Mouse (Mus musculus) left cerebral cortex, postnatal 10 days (tissue): Measurements from ENCODE around the gene Eipr1. TPM values are rescaled to one million over a fixed set of nuclear protein-coding genes. Genes with fewer than 3 reads are reported as not detected.

Experiments used
- DNase-seq, 2 experiments: peaks; one replicate each; pipeline ENCODE4 v3.0.0; 2021 to 2022; ENCODE audit warnings: low spot score in 2 of 2, mixed read lengths in 1 of 2; ENCODE audit errors: extremely low spot score in 1 of 2
- intact Hi-C: fragments of 180-260 bp; cut with DNase I; formaldehyde crosslinking; loops from one replicate; pipeline ENCODE4 v1.15.1; 2025
- total RNA-seq, 2 experiments: library from RNA; stranded (reverse); gene quantifications; 2 replicates each; pipeline ENCODE4 v1.2.3; 2021

The Eipr1 gene
- total RNA-seq, 2 experiments from 2014 or later = 51.4 to 57.0 TPM

GRCm38 (mm10) chr12:28804558-28805481, 53.2 kb downstream of the Eipr1 start:
- intact Hi-C loops = no loop called here
- no peak for DNase-seq

- DNase-seq = no peak
- intact Hi-C loops = no loop called here
Measured at GRCm38 (mm10) chr12:28808786-28809375, 57.3 kb downstream of the Eipr1 start.

GRCm38 (mm10) chr12:28809756-28810337, 58.2 kb downstream of the Eipr1 start:
- intact Hi-C loops = no loop called here
- no peak for DNase-seq

GRCm38 (mm10) chr12:28816681-28817426, 65.3 kb downstream of the Eipr1 start:
- intact Hi-C loops = no loop called here
- DNase-seq = no peak

- DNase-seq = no peak
- intact Hi-C loops = no loop called here
Measured at GRCm38 (mm10) chr12:28817427-28817752, 65.8 kb downstream of the Eipr1 start.

- DNase-seq = no peak
- intact Hi-C loops = no loop called here
Measured at GRCm38 (mm10) chr12:28817891-28818290, 66.3 kb downstream of the Eipr1 start.

- intact Hi-C loops = no loop called here
- no peak for DNase-seq
Measured at GRCm38 (mm10) chr12:28823518-28823917, 71.9 kb downstream of the Eipr1 start.

- no peak for DNase-seq
- intact Hi-C loops = no loop called here
Measured at GRCm38 (mm10) chr12:28829502-28829901, 77.9 kb downstream of the Eipr1 start.

GRCm38 (mm10) chr12:28830471-28830870, 78.9 kb downstream of the Eipr1 start:
- DNase-seq = no peak
- intact Hi-C loops = loop anchor here (10.0 kb wide), 1 partner anchor 116 kb away; no protein-coding TSS in a partner anchor

GRCm38 (mm10) chr12:28831066-28831733, 79.6 kb downstream of the Eipr1 start:
- DNase-seq = peak; percentile 45
- intact Hi-C loops = loop anchor here (10.0 kb wide), 1 partner anchor 116 kb away; no protein-coding TSS in a partner anchor

- intact Hi-C loops = loop anchor here (10.0 kb wide), 1 partner anchor 119 kb away; no protein-coding TSS in a partner anchor
- no peak for DNase-seq
Measured at GRCm38 (mm10) chr12:28834266-28834665, 82.7 kb downstream of the Eipr1 start.

GRCm38 (mm10) chr12:28835683-28836082, 84.1 kb downstream of the Eipr1 start:
- no peak for DNase-seq
- intact Hi-C loops = loop anchor here (10.0 kb wide), 1 partner anchor 121 kb away; no protein-coding TSS in a partner anchor

- DNase-seq = no peak
- intact Hi-C loops = loop anchor here (10.0 kb wide), 1 partner anchor 123 kb away; no protein-coding TSS in a partner anchor
Measured at GRCm38 (mm10) chr12:28838268-28838667, 86.7 kb downstream of the Eipr1 start.

- DNase-seq = no peak
- intact Hi-C loops = loop anchor here (10.0 kb wide), 1 partner anchor 124 kb away; no protein-coding TSS in a partner anchor
Measured at GRCm38 (mm10) chr12:28838971-28839370, 87.4 kb downstream of the Eipr1 start.

- no peak for DNase-seq
- intact Hi-C loops = no loop called here
Measured at GRCm38 (mm10) chr12:28841179-28841698, 89.6 kb downstream of the Eipr1 start.

GRCm38 (mm10) chr12:28845811-28846210, 94.2 kb downstream of the Eipr1 start:
- DNase-seq = no peak
- intact Hi-C loops = no loop called here

- no peak for DNase-seq
- intact Hi-C loops = no loop called here
Measured at GRCm38 (mm10) chr12:28847401-28847800, 95.8 kb downstream of the Eipr1 start.
